Mouse (Mus musculus): ENCODE data around the gene Ocm. TPM values are rescaled to one million over a fixed set of nuclear protein-coding genes. Genes with fewer than 3 reads are reported as not detected.

Gene Ocm
- polyA plus RNA-seq (2012; fragmentation: generic; extraction: Trizol): not detected

GRCm38 (mm10) chr5:144026620-144027263 lies at the start of gene Ocm:
Gene Ocm (minus strand): TSS chr5:144026670.

DNA sequence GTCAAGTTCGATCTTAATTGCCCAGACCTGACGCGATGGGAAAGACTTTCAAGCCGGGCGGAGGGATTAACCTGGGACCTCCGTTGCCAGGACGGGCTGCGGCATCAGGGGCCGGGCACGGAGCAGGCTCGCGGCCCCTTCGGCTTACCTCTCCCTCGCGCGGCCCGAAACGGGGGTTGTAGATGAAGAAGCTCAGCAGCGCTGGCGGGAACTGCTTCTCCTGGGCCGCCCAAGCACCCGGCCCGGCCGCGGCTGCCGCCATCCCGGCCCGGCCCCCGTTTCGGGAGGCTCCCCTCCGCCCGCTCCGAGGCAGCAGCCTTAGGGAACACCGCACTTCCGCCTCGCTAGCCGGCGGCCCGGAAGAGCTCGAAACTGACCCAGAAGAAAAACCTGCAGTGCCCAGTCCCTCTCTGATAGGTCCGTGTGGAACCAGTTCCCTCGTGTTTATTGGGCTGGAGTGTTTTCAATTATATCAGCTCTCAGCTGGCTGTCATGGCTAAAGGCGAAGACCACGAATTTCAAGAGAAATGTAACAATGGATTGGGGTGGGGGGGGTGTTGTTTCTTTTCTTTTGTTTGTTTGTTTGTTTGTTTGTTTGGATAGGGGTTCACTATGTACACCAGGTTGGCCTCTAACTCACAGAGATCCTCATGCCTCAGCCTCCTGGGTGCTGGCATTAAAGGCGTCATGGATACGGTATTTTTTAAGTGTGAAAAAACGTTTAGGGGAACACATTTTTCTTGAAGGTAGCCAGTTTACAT lies 11.7 kb downstream of the Ocm start, which contains the start of gene Ccz1:
Gene Ccz1 (minus strand): TSS at position 327 of the 761 bp plus-strand sequence.

Other genes starting within 250 kb of the Ocm start
- 10 to 100 TPM in 1 of 2 experiments, 1 to 10 TPM in 1; 4.2 to 15.4 TPM for gene Eif2ak1, start 208.9 kb downstream of the Ocm start, polyA plus RNA-seq (2012; fragmentation: generic; extraction: Trizol)
- gene Ankrd61, start 129.0 kb downstream of the Ocm start, polyA plus RNA-seq (2012; fragmentation: generic; extraction: Trizol): under 1 TPM; 0.04 to 0.26 TPM
- gene Aimp2, start 116.8 kb downstream of the Ocm start, polyA plus RNA-seq (2012; fragmentation: generic; extraction: Trizol): 100 to 1,000 TPM in 1 of 2 experiments, 10 to 100 TPM in 1; 48.8 to 214 TPM
- 1 to 10 TPM; 1.1 to 3.3 TPM for gene Pms2, start 116.7 kb downstream of the Ocm start, polyA plus RNA-seq (2012; fragmentation: generic; extraction: Trizol)
- under 1 TPM in 1 of 2 experiments, not detected in 1; 0.21 TPM for gene Gm42421, start 98.5 kb downstream of the Ocm start, polyA plus RNA-seq (2012; fragmentation: generic; extraction: Trizol)
- gene Rsph10b, start 93.6 kb downstream of the Ocm start, polyA plus RNA-seq (2012; fragmentation: generic; extraction: Trizol): under 1 TPM in 1 of 2 experiments, not detected in 1; 0.32 TPM
- 10 to 100 TPM in 1 of 2 experiments, 1 to 10 TPM in 1; 6.6 to 25.0 TPM for gene Ccz1, start 11.8 kb downstream of the Ocm start, polyA plus RNA-seq (2012; fragmentation: generic; extraction: Trizol)
- 1 to 10 TPM in 1 of 2 experiments, under 1 TPM in 1; 0.50 to 3.1 TPM for gene Lmtk2, start 73.8 kb upstream of the Ocm start, polyA plus RNA-seq (2012; fragmentation: generic; extraction: Trizol)
- under 1 TPM in 1 of 2 experiments, not detected in 1; 0.04 TPM for gene Bhlha15, start 163.6 kb upstream of the Ocm start, polyA plus RNA-seq (2012; fragmentation: generic; extraction: Trizol)
- gene Tecpr1, start 196.9 kb upstream of the Ocm start, polyA plus RNA-seq (2012; fragmentation: generic; extraction: Trizol): 10 to 100 TPM in 1 of 2 experiments, 1 to 10 TPM in 1; 4.5 to 16.7 TPM
- 100 to 1,000 TPM; 116 to 156 TPM for gene Bri3, start 217.8 kb upstream of the Ocm start, polyA plus RNA-seq (2012; fragmentation: generic; extraction: Trizol)

Data from C3H10T1/2 (cell line).